Mouse (Mus musculus) neural tube, embryonic 13.5 days (tissue): ENCODE measurements around the gene Olfr764-ps1. TPM values are rescaled to one million over a fixed set of nuclear protein-coding genes. Genes with fewer than 3 reads are reported as not detected.
"Not testable (repeated sequence)": the region's sequence is repeated elsewhere in the genome, so short reads cannot be mapped to it uniquely, and the experiment has no call there.

Source experiments
- ATAC-seq: fragments of 200-750 bp; cut with Nextera tagmentation; 2 replicates; pipeline ENCODE4 v1.8.0; 2017; ENCODE audit warnings: low read depth, mild to moderate bottlenecking, moderate TSS enrichment, moderate library complexity
- H3K27ac ChIP-seq: fragments of 300-500 bp; sonication (generic); replicated peaks from 2 replicates; pipeline ENCODE4 v1.5.1; 2015; ENCODE audit warnings: moderate library complexity, mild to moderate bottlenecking, inconsistent platforms
- H3K27me3 ChIP-seq: fragments of 300-500 bp; sonication (generic); 2 replicates; pipeline ENCODE4 v1.6.1; 2015; ENCODE audit warnings: mild to moderate bottlenecking, inconsistent platforms
- H3K36me3 ChIP-seq: fragments of 300-500 bp; sonication (generic); 2 replicates; pipeline ENCODE4 v1.6.1; 2015; ENCODE audit warnings: mild to moderate bottlenecking, inconsistent platforms
- H3K4me1 ChIP-seq: fragments of 300-500 bp; sonication (generic); replicated peaks from 2 replicates; pipeline ENCODE4 v1.6.1; 2015; ENCODE audit warnings: inconsistent platforms
- H3K4me2 ChIP-seq: fragments of 300-500 bp; sonication (generic); 2 replicates; pipeline ENCODE4 v1.6.1; 2015; ENCODE audit warnings: inconsistent platforms, mild to moderate bottlenecking, moderate library complexity
- H3K4me3 ChIP-seq: fragments of 300-500 bp; sonication (generic); 2 replicates; pipeline ENCODE4 v1.5.1; 2015; ENCODE audit warnings: mild to moderate bottlenecking, inconsistent platforms
- H3K9ac ChIP-seq: fragments of 300-500 bp; sonication (generic); 2 replicates; pipeline ENCODE4 v1.6.1; 2015; ENCODE audit warnings: moderate library complexity, mild to moderate bottlenecking, inconsistent platforms
- H3K9me3 ChIP-seq: fragments of 300-500 bp; sonication (generic); 2 replicates; pipeline ENCODE4 v1.6.1; 2016; ENCODE audit warnings: inconsistent platforms
- WGBS: fragments of 180-500 bp; shearing (Covaris S2); methylation state at CpG from one replicate; pipeline ENCODE4 v1.1.7; 2015; 5-methylcytosine and 5-hydroxymethylcytosine counted together
- polyA plus RNA-seq: library from polyadenylated mRNA; unstranded; fragments of >200 nt; fragmentation: Nextera tagmentation; extraction: Ambion mirVana; gene quantifications from 2 replicates; pipeline ENCODE4 v1.2.1, GENCODE M21; 2015

Gene Olfr764-ps1
- not detected in 2 replicates for polyA plus RNA-seq

GRCm38 (mm10) chr10:129039796-129040195, at the start of gene Olfr764-ps1:
Gene Olfr764-ps1, minus strand, starts transcription at chr10:129039896.
- no peak within 1 kb of the TSS for H3K4me3 ChIP-seq
- H3K36me3 ChIP-seq: no peaks in the 10 kb centered on the region
- H3K27ac ChIP-seq: no peak within 1 kb of the TSS
- H3K4me1 ChIP-seq: no peaks in the 10 kb centered on the region
- no peak within 1 kb of the TSS for H3K9ac ChIP-seq
- no peaks in the 10 kb centered on the region for H3K9me3 ChIP-seq
- ATAC-seq: no peak
- WGBS: 81% methylated on average over 3 of the region's 3 CpGs
- no peaks in the 10 kb centered on the region for H3K27me3 ChIP-seq
- no peak within 1 kb of the TSS for H3K4me2 ChIP-seq

- H3K27me3 ChIP-seq, H3K27ac ChIP-seq, ATAC-seq: not testable (repeated sequence)
These were observed 43.1 kb upstream of the Olfr764-ps1 start, which contains the start of gene Olfr767 for GRCm38 (mm10) chr10:129082810-129083209. Gene Olfr767, minus strand, starts transcription at chr10:129082910.

GRCm38 (mm10) chr10:129068877-129069276, 29.2 kb upstream of the Olfr764-ps1 start, which contains the start of gene Olfr766-ps1:
Gene Olfr766-ps1, minus strand, starts transcription at chr10:129068977.
- 86% methylated on average over 2 of the region's 2 CpGs for WGBS
- Histone ChIP-seq H3K4me3 (no peak within 1 kb of the TSS), H3K9ac (no peak within 1 kb of the TSS), H3K4me2 (no peak within 1 kb of the TSS), H3K4me1 (no peaks in the 10 kb centered on the region), H3K9me3 (no peaks in the 10 kb centered on the region), H3K36me3 (no peaks in the 10 kb centered on the region), H3K27ac (no peak within 1 kb of the TSS), H3K27me3 (no peaks in the 10 kb centered on the region)
- ATAC-seq: no peak

More at GRCm38 (mm10) chr10:129082810-129083209, 43.1 kb upstream of the Olfr764-ps1 start, which contains the start of gene Olfr767:
- not testable (repeated sequence) for H3K4me3 ChIP-seq, H3K9me3 ChIP-seq, H3K36me3 ChIP-seq, H3K4me2 ChIP-seq, H3K9ac ChIP-seq, H3K4me1 ChIP-seq

GRCm38 (mm10) chr10:129049898-129050297, 10.2 kb upstream of the Olfr764-ps1 start, which contains the start of gene Olfr765:
Gene Olfr765, minus strand, starts transcription at chr10:129049998.
- not testable (repeated sequence) for H3K9ac ChIP-seq, ATAC-seq, H3K4me1 ChIP-seq, H3K4me2 ChIP-seq, H3K27ac ChIP-seq, H3K4me3 ChIP-seq, H3K27me3 ChIP-seq, H3K9me3 ChIP-seq, H3K36me3 ChIP-seq

GRCm38 (mm10) chr10:129028343-129028742, 11.4 kb downstream of the Olfr764-ps1 start:
- no peak overlapping the region for H3K9ac ChIP-seq
- WGBS: 70% methylated on average over 2 of the region's 2 CpGs

GRCm38 (mm10) chr10:129026018-129026662, 13.6 kb downstream of the Olfr764-ps1 start:
- Histone ChIP-seq H3K27me3 (no peaks in the 10 kb centered on the region), H3K4me3 (no peak overlapping the region), H3K36me3 (no peaks in the 10 kb centered on the region), H3K4me1 (no peaks in the 10 kb centered on the region), H3K9ac (no peak overlapping the region), H3K9me3 (no peaks in the 10 kb centered on the region), H3K4me2 (no peak overlapping the region), H3K27ac (no peak overlapping the region)
- ATAC-seq: 0 out of 2 replicates have a peak, but pooled peaks have one; percentile 59
- 59% methylated on average over 3 of the region's 3 CpGs for WGBS

More at GRCm38 (mm10) chr10:129028343-129028742, 11.4 kb downstream of the Olfr764-ps1 start:
- no peak overlapping the region for H3K4me3 ChIP-seq
- ATAC-seq: no peak
- H3K4me1 ChIP-seq: no peaks in the 10 kb centered on the region
- H3K9me3 ChIP-seq: no peaks in the 10 kb centered on the region
- no peak overlapping the region for H3K27ac ChIP-seq
- no peak overlapping the region for H3K4me2 ChIP-seq
- no peaks in the 10 kb centered on the region for H3K36me3 ChIP-seq
- H3K27me3 ChIP-seq: no peaks in the 10 kb centered on the region

- H3K36me3 ChIP-seq: no peaks in the 10 kb centered on the region
- no peak for ATAC-seq
- no peaks in the 10 kb centered on the region for H3K4me1 ChIP-seq
- no peak overlapping the region for H3K27ac ChIP-seq
- H3K27me3 ChIP-seq: no peaks in the 10 kb centered on the region
- H3K9me3 ChIP-seq: no peaks in the 10 kb centered on the region
- no peak overlapping the region for H3K4me3 ChIP-seq
- H3K4me2 ChIP-seq: no peak overlapping the region
- H3K9ac ChIP-seq: no peak overlapping the region
These were observed 16.4 kb downstream of the Olfr764-ps1 start for GRCm38 (mm10) chr10:129023319-129023718.

GRCm38 (mm10) chr10:129014477-129014876, 25.2 kb downstream of the Olfr764-ps1 start:
- Histone ChIP-seq H3K27ac (no peak overlapping the region), H3K27me3 (no peaks in the 10 kb centered on the region), H3K4me1 (no peaks in the 10 kb centered on the region), H3K9ac (no peak overlapping the region), H3K9me3 (no peaks in the 10 kb centered on the region), H3K36me3 (no peaks in the 10 kb centered on the region), H3K4me3 (no peak overlapping the region), H3K4me2 (no peak overlapping the region)
- ATAC-seq: no peak

GRCm38 (mm10) chr10:129011511-129011910, 28.2 kb downstream of the Olfr764-ps1 start:
- not testable (repeated sequence) for H3K27me3 ChIP-seq, H3K36me3 ChIP-seq, H3K4me2 ChIP-seq, H3K4me3 ChIP-seq, ATAC-seq, H3K9me3 ChIP-seq, H3K27ac ChIP-seq, H3K4me1 ChIP-seq, H3K9ac ChIP-seq
- WGBS: 88% methylated on average over 2 of the region's 5 CpGs

GRCm38 (mm10) chr10:129010288-129010841, 29.3 kb downstream of the Olfr764-ps1 start, which contains the start of gene Olfr763:
Gene Olfr763, plus strand, starts transcription at chr10:129010791.
- H3K9me3 ChIP-seq: 0 out of 2 replicates have a peak, but pooled peaks cover 4% of the 10 kb centered on the region
- no peaks in the 10 kb centered on the region for H3K4me1 ChIP-seq
- no peak within 1 kb of the TSS for H3K4me2 ChIP-seq
- H3K27me3 ChIP-seq: no peaks in the 10 kb centered on the region
- H3K36me3 ChIP-seq: no peaks in the 10 kb centered on the region
- no peak within 1 kb of the TSS for H3K4me3 ChIP-seq
- no peak within 1 kb of the TSS for H3K27ac ChIP-seq
- 80% methylated on average over 2 of the region's 2 CpGs for WGBS
- ATAC-seq: no peak
- no peak within 1 kb of the TSS for H3K9ac ChIP-seq

GRCm38 (mm10) chr10:129004032-129004920, 35.4 kb downstream of the Olfr764-ps1 start:
- WGBS: 83% methylated on average over 14 of the region's 14 CpGs
- no peak for ATAC-seq

GRCm38 (mm10) chr10:128996523-128997040, 43.1 kb downstream of the Olfr764-ps1 start:
- no peak overlapping the region for H3K4me3 ChIP-seq
- WGBS: 81% methylated on average over 4 of the region's 4 CpGs
- H3K9me3 ChIP-seq: no peaks in the 10 kb centered on the region
- H3K4me2 ChIP-seq: no peak overlapping the region
- H3K27me3 ChIP-seq: no peaks in the 10 kb centered on the region
- no peak overlapping the region for H3K27ac ChIP-seq
- no peaks in the 10 kb centered on the region for H3K4me1 ChIP-seq
- no peak for ATAC-seq
- H3K9ac ChIP-seq: no peak overlapping the region
- no peaks in the 10 kb centered on the region for H3K36me3 ChIP-seq

More at GRCm38 (mm10) chr10:129004032-129004920, 35.4 kb downstream of the Olfr764-ps1 start:
- Histone ChIP-seq H3K27ac (no peak overlapping the region), H3K36me3 (no peaks in the 10 kb centered on the region), H3K4me3 (no peak overlapping the region), H3K4me2 (no peak overlapping the region), H3K27me3 (no peaks in the 10 kb centered on the region), H3K9ac (no peak overlapping the region), H3K9me3 (0 out of 2 replicates have a peak, but pooled peaks cover 4% of the 10 kb centered on the region), H3K4me1 (no peaks in the 10 kb centered on the region)
